Mouse (Mus musculus): ENCODE results near the gene Svopl.

- TF ChIP-seq CTCF (IDR thresholded peaks at IDR 0.05; ENCODE audit: low read depth) (no peak), EP300 (IDR thresholded peaks at IDR 0.05; ENCODE audit: low read depth) (no peak)
Measured at GRCm38 (mm10) chr6:38027771-38028170, 19.0 kb downstream of the Svopl start.

Measured in heart, postnatal 0 days (tissue).